Mouse (Mus musculus): Measurements from ENCODE around the gene Gm3327.
A peak's percentile ranks its signal among the peaks of the same experiment; 100 is the strongest.
"Not testable (repeated sequence)": the region's sequence is repeated elsewhere in the genome, so short reads cannot be mapped to it uniquely, and the experiment has no call there.

The Gm3327 gene

GRCm38 (mm10) chr14:44123551-44123950 lies at the start of gene Gm3327:
Gene Gm3327 (plus strand): TSS chr14:44123851.
- DNase-seq (ENCODE audit: low spot score) = not testable (repeated sequence)

GRCm38 (mm10) chr14:44077785-44078341 lies 45.8 kb upstream of the Gm3327 start:
- not testable (repeated sequence) for DNase-seq (ENCODE audit: low spot score)

GRCm38 (mm10) chr14:44086588-44086987 lies 37.1 kb upstream of the Gm3327 start:
- not testable (repeated sequence) for DNase-seq (ENCODE audit: low spot score)

GRCm38 (mm10) chr14:44087535-44087934 lies 36.1 kb upstream of the Gm3327 start:
- not testable (repeated sequence) for DNase-seq (ENCODE audit: low spot score)

- not testable (repeated sequence) for DNase-seq (ENCODE audit: low spot score)
Observed at GRCm38 (mm10) chr14:44091524-44091923, 32.1 kb upstream of the Gm3327 start.

GRCm38 (mm10) chr14:44094445-44094844 lies 29.2 kb upstream of the Gm3327 start:
- DNase-seq (ENCODE audit: low spot score) = peak; percentile 7

- not testable (repeated sequence) for DNase-seq (ENCODE audit: low spot score)
Observed at GRCm38 (mm10) chr14:44100030-44100429, 23.6 kb upstream of the Gm3327 start.

- not testable (repeated sequence) for DNase-seq (ENCODE audit: low spot score)
Observed at GRCm38 (mm10) chr14:44102354-44102753, 21.3 kb upstream of the Gm3327 start, which contains the start of gene Ear2. Gene Ear2 (plus strand): TSS chr14:44102654.

GRCm38 (mm10) chr14:44110981-44111380 lies 12.7 kb upstream of the Gm3327 start:
- no peak for DNase-seq (ENCODE audit: low spot score)
